Comparison of ENCODE assay signal across 10 mouse cellular contexts in the genomic region with DNA sequence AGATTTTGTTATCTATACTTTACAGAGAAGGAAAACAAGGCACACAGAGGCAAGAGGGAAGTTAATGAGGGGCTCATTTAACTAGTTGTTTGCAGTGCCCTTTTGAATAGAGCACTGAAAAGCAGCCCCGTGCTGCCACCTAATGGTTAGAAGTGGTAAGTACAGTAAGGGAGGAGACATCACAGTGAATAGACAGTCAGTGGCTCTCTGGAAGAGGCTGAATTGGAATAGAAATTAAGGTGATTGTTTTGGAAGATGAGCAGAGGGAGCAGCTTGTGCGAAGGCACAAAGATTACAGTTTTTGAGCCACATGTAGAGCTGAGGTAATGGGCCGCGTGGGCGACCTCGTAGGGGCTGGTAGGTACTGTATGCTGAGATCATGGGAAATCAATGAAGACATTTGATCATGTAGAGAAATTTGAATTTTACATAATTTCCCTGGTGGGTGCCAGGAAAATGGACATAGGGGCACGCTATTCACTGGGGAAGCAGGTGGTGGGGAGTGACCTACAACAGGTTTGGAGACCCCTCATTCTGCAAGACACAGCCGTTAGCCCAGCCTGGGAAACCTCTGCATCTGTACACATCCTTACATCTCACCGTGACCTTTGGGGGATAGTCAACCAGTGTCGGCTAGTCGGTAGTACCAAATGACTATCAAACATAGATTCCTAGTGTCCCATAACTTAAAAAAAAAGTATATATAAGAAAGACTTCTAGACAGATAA. TPM values are rescaled to one million over a fixed set of nuclear protein-coding genes. Genes with fewer than 3 reads are reported as not detected.
A peak's percentile ranks its signal among the peaks of the same experiment; 100 is the strongest.
DNase-seq lines count a peak whose midpoint lies in the region; TF ChIP-seq lines count a peak whose summit lies in the region.
"Had no signal": no experiment of that assay in that cellular context is flagged by ENCODE, and none has a peak within 500 bp of the region (broad histone marks: within the 10 kb centered on the region; RNA-seq: fewer than 3 reads in every experiment).

No protein-coding gene starts in this region.

- no peak overlapping the region for H3K9ac ChIP-seq in CH12.LX (ENCODE audit: insufficient read depth, low read depth)

- H3K36me3 ChIP-seq in CH12.LX (replicated peaks in 1 of 2; ENCODE audit: control insufficient read depth in 1 of 2, insufficient read depth in 1 of 2, low read length in 1 of 2): no peaks in the 10 kb centered on the region
- no peaks in the 10 kb centered on the region for H3K36me3 ChIP-seq in hindbrain, embryonic 10.5 days

- no peaks in the 10 kb centered on the region for H3K27me3 ChIP-seq in CH12.LX (replicated peaks)
- H3K27me3 ChIP-seq in hindbrain, embryonic 10.5 days (ENCODE audit: insufficient read depth, poor library complexity, severe bottlenecking): no peaks in the 10 kb centered on the region

- no peak overlapping the region for H3K4me3 ChIP-seq in CH12.LX (replicated peaks in 1 of 3; ENCODE audit: low read depth in 2 of 3, low read length in 2 of 3, poor library complexity in 1 of 3)
- peak overlapping the region; percentile 21; the same call in 1 of the 2 replicates for H3K4me3 ChIP-seq in hindbrain, embryonic 10.5 days

- TF ChIP-seq RAD21 in CH12.LX (IDR thresholded peaks at IDR 0.05; ENCODE audit: low read depth, low read length): peak; percentile 85

- TF ChIP-seq CTCF in CH12.LX (conservative IDR thresholded peaks at IDR 0.05 in 1 of 2, IDR thresholded peaks at IDR 0.05 in 1 of 2; ENCODE audit: low read depth in 2 of 2, low read length in 2 of 2): peak; percentile 79 to 87

- in situ Hi-C loops in CH12.LX (cut with MboI; ENCODE audit: low pct_ligation_motif_present, low pct_unique_long_range_greater_than_20kb, low sequenced_read_pairs): no loop called here

- dilution Hi-C loops in CH12.LX (cut with MboI; ENCODE audit: extremely low pct_ligation_motif_present, extremely low pct_unique_long_range_greater_than_20kb, low sequenced_read_pairs): no loop called here

- DNase-seq in adrenal gland, postnatal 10 days: peak; percentile 35
- no peak for DNase-seq in adrenal gland, postnatal 4 days (ENCODE audit: low spot score in 2 of 2)
- peak; percentile 77 for DNase-seq in CH12.LX (ENCODE audit: extremely low read depth)
- peak; percentile 87 for DNase-seq in embryo, embryonic 10.5 days (ENCODE audit: low spot score)
- peak; percentile 49 for DNase-seq in hindbrain, embryonic 10.5 days (ENCODE audit: low spot score)
- DNase-seq in layer of hippocampus, adult 9-11 months: peak; percentile 9
- DNase-seq in mesoderm, embryonic 11.5 days (ENCODE audit: low read depth, low spot score): peak; percentile 73
- DNase-seq in thymus, postnatal 25 days: peak; percentile 8

- peaks cover 0 to 4% of the 10 kb centered on the region in 2 experiments; a peak in 1 of 4 replicates for H3K4me1 ChIP-seq in CH12.LX (ENCODE audit: control insufficient read depth in 1 of 2, insufficient read depth in 2 of 2)
- no peaks in the 10 kb centered on the region for H3K4me1 ChIP-seq in hindbrain, embryonic 10.5 days (replicated peaks)

- H3K9me3 ChIP-seq in CH12.LX (replicated peaks; ENCODE audit: low read length): no peaks in the 10 kb centered on the region
- H3K9me3 ChIP-seq in hindbrain, embryonic 10.5 days: no peaks in the 10 kb centered on the region

- no peak for TF ChIP-seq POLR2A in CH12.LX (IDR thresholded peaks at IDR 0.05; ENCODE audit: low read depth, low read length)

- H3K27ac ChIP-seq in CH12.LX (ENCODE audit: insufficient read depth, low read depth): no peak overlapping the region
- no peak overlapping the region for H3K27ac ChIP-seq in hindbrain, embryonic 10.5 days

- peak overlapping the region; percentile 83 for H3K4me2 ChIP-seq in CH12.LX (ENCODE audit: insufficient read depth, low read depth, poor library complexity, severe bottlenecking)

- 45% methylated on average over 11 of the region's 11 CpGs for WGBS in hindbrain, embryonic 10.5 days

- TF ChIP-seq EP300 in CH12.LX (IDR thresholded peaks at IDR 0.05; ENCODE audit: low read length): no peak

- H3K79me2 ChIP-seq in CH12.LX (replicated peaks; ENCODE audit: control insufficient read depth, extremely low read depth, insufficient read depth, poor library complexity, severe bottlenecking): no peaks in the 10 kb centered on the region

TF ChIP-seq in CH12.LX, 34 proteins besides CTCF, POLR2A, EP300 and RAD21:
- TF ChIP-seq JUN (IDR thresholded peaks at IDR 0.05; ENCODE audit: insufficient read depth, low read depth, low read length) (no peak), NELFE (IDR thresholded peaks at IDR 0.05; ENCODE audit: low read depth, low read length) (no peak), MAFK (IDR thresholded peaks at IDR 0.05; ENCODE audit: insufficient replicate concordance, low read length) (no peak), MYC (IDR thresholded peaks at IDR 0.05; ENCODE audit: low read depth, low read length) (no peak), ELF1 (IDR thresholded peaks at IDR 0.05; ENCODE audit: low read depth, low read length) (no peak), HCFC1 (IDR thresholded peaks at IDR 0.05; ENCODE audit: low read depth, low read length) (no peak), MXI1 (IDR thresholded peaks at IDR 0.05; ENCODE audit: low read depth, low read length) (0 out of 2 replicates have a peak, but pooled peaks have one; percentile 19), SIN3A (IDR thresholded peaks at IDR 0.05; ENCODE audit: low read length) (no peak), SMC3 (IDR thresholded peaks at IDR 0.05; ENCODE audit: low read depth, low read length) (peak; percentile 75)

RNA-seq across cellular contexts. Expression of a gene that starts 15.6 kb away (rescaled TPM):
- not detected for total RNA-seq in adrenal gland, postnatal 10 days (2021)
- total RNA-seq in adrenal gland, postnatal 4 days (2021): not detected
- not detected in 2 replicates for total RNA-seq in CH12.LX (2012; rRNA removed)
- not detected in 2 replicates for total RNA-seq in CH12.LX (2014; rRNA removed)
- polyA plus RNA-seq in CH12.LX (2012; ENCODE audit: insufficient read length, low read depth): not detected in 2 replicates
- polyA plus RNA-seq in hindbrain, embryonic 10.5 days (2016; fragmentation: Nextera tagmentation; extraction: Ambion mirVana): not detected in 2 replicates
- total RNA-seq: layer of hippocampus, postnatal 36 days had no signal
- polyA plus RNA-seq: C2C12 had no signal

RNA-seq across cellular contexts. Expression of a gene that starts 17.2 kb away (rescaled TPM):
- not detected for total RNA-seq in adrenal gland, postnatal 10 days (2021)
- total RNA-seq in adrenal gland, postnatal 4 days (2021): not detected
- total RNA-seq in CH12.LX (2012; rRNA removed): not detected in 2 replicates
- total RNA-seq in CH12.LX (2014; rRNA removed): not detected in 2 replicates
- not detected in 2 replicates for polyA plus RNA-seq in CH12.LX (2012; ENCODE audit: insufficient read length, low read depth)
- polyA plus RNA-seq in hindbrain, embryonic 10.5 days (2016; fragmentation: Nextera tagmentation; extraction: Ambion mirVana): not detected in 2 replicates
- total RNA-seq: layer of hippocampus, postnatal 36 days had no signal
- polyA plus RNA-seq: C2C12 had no signal

RNA-seq across cellular contexts. Expression of a gene that starts 31.6 kb away (rescaled TPM):
- not detected for total RNA-seq in adrenal gland, postnatal 10 days (2021)
- total RNA-seq in adrenal gland, postnatal 4 days (2021): not detected
- not detected in 2 replicates for total RNA-seq in CH12.LX (2012; rRNA removed)
- total RNA-seq in CH12.LX (2014; rRNA removed): not detected in 2 replicates
- not detected in 2 replicates for polyA plus RNA-seq in CH12.LX (2012; ENCODE audit: insufficient read length, low read depth)
- not detected in 2 replicates for polyA plus RNA-seq in hindbrain, embryonic 10.5 days (2016; fragmentation: Nextera tagmentation; extraction: Ambion mirVana)
- total RNA-seq: layer of hippocampus, postnatal 36 days had no signal
- polyA plus RNA-seq: C2C12 had no signal

RNA-seq across cellular contexts. Expression of a gene that starts 34.1 kb away (rescaled TPM):
- total RNA-seq in adrenal gland, postnatal 10 days (2021): not detected
- total RNA-seq in adrenal gland, postnatal 4 days (2021): not detected
- total RNA-seq in CH12.LX (2012; rRNA removed): not detected in 2 replicates
- not detected in 2 replicates for total RNA-seq in CH12.LX (2014; rRNA removed)
- not detected in 2 replicates for polyA plus RNA-seq in CH12.LX (2012; ENCODE audit: insufficient read length, low read depth)
- not detected in 2 replicates for polyA plus RNA-seq in hindbrain, embryonic 10.5 days (2016; fragmentation: Nextera tagmentation; extraction: Ambion mirVana)
- total RNA-seq: layer of hippocampus, postnatal 36 days had no signal
- polyA plus RNA-seq: C2C12 had no signal

RNA-seq across cellular contexts. Expression of a gene that starts 38.1 kb away (rescaled TPM):
- total RNA-seq in adrenal gland, postnatal 10 days (2021): under 1 TPM; 0.15 to 0.36 TPM
- total RNA-seq in adrenal gland, postnatal 4 days (2021): under 1 TPM; 0.48 to 0.73 TPM
- total RNA-seq in CH12.LX (2012; rRNA removed) (1.5 and 3.1 TPM in 2 replicates), CH12.LX (2014; rRNA removed) (0.84 and 1.3 TPM in 2 replicates)
- polyA plus RNA-seq in CH12.LX (2012; ENCODE audit: insufficient read length, low read depth): 0.46 and 0.59 TPM in 2 replicates
- polyA plus RNA-seq in hindbrain, embryonic 10.5 days (2016; fragmentation: Nextera tagmentation; extraction: Ambion mirVana): 0.47 and 0.67 TPM in 2 replicates
- polyA plus RNA-seq: C2C12 had no signal

Comparison
In these comparisons a context has a peak if more than half of its experiments do, and no peak if none do; other contexts are left out.
1. DNase-seq: peak in adrenal gland, postnatal 10 days (single experiment), CH12.LX (single experiment), embryo, embryonic 10.5 days (single experiment), hindbrain, embryonic 10.5 days (single experiment), layer of hippocampus, adult 9-11 months (single experiment), mesoderm, embryonic 11.5 days (single experiment) and thymus, postnatal 25 days (single experiment); none in adrenal gland, postnatal 4 days (0 of 2).